Mouse (Mus musculus) liver, embryonic 14.5 days (tissue): ENCODE results near the gene Enox1.

Experiments used
- CTCF ChIP-seq: IDR thresholded peaks from 2 replicates; pipeline ENCODE4 v1.5.1; 2016; ENCODE audit warnings: antibody characterized with exemption, low read depth, control low read depth
- EP300 ChIP-seq: IDR thresholded peaks from 2 replicates; pipeline ENCODE4 v1.6.1; 2016; ENCODE audit warnings: antibody characterized with exemption, low read depth

- TF ChIP-seq CTCF (no peak), EP300 (no peak)
Measured at GRCm38 (mm10) chr14:77255711-77256110, 99.1 kb downstream of the Enox1 start.
